In genomic region chr15:98699190-98700105, GRCm38 (mm10) we compare ENCODE assay signal across 7 mouse cellular contexts. TPM values are rescaled to one million over a fixed set of nuclear protein-coding genes. Genes with fewer than 3 reads are reported as not detected.
DNase-seq lines count a peak whose midpoint lies in the region; ATAC-seq and TF ChIP-seq lines count a peak whose summit lies in the region.

No protein-coding gene starts in this region.

- H3K9me3 ChIP-seq in limb, embryonic 10.5 days (replicated peaks), result no peaks in the 10 kb centered on the region
- no peaks in the 10 kb centered on the region for H3K9me3 ChIP-seq in midbrain, embryonic 13.5 days

- ATAC-seq in midbrain, embryonic 13.5 days, result peak; percentile 93

- no peaks in the 10 kb centered on the region for H3K36me3 ChIP-seq in limb, embryonic 10.5 days
- H3K36me3 ChIP-seq in midbrain, embryonic 13.5 days, result no peaks in the 10 kb centered on the region
- no peaks in the 10 kb centered on the region for H3K36me3 ChIP-seq in small intestine, adult 2 months (ENCODE audit: control insufficient read depth, insufficient read depth, low read length)

- peaks cover 12% of the 10 kb centered on the region for H3K4me1 ChIP-seq in limb, embryonic 10.5 days
- H3K4me1 ChIP-seq in midbrain, embryonic 13.5 days (replicated peaks), result peaks cover 13% of the 10 kb centered on the region
- peaks cover 2% of the 10 kb centered on the region; the same call in 1 of the 2 replicates for H3K4me1 ChIP-seq in small intestine, adult 2 months (ENCODE audit: control insufficient read depth, insufficient read depth, insufficient read length, low read length)

- WGBS in limb, embryonic 10.5 days, result 6% methylated on average over 40 of the region's 40 CpGs
- WGBS in midbrain, embryonic 13.5 days, result 5% methylated on average over 40 of the region's 40 CpGs
- 6% methylated on average over 40 of the region's 40 CpGs for WGBS in small intestine, adult 2 months

- H3K27ac ChIP-seq in limb, embryonic 10.5 days, result no peak overlapping the region
- peak overlapping the region; percentile 19 for H3K27ac ChIP-seq in midbrain, embryonic 13.5 days
- no peak overlapping the region for H3K27ac ChIP-seq in small intestine, adult 2 months (ENCODE audit: insufficient read depth, low read depth, low read length)

- TF ChIP-seq POLR2A in small intestine, adult 2 months (IDR thresholded peaks at IDR 0.05; ENCODE audit: low read depth, low read length), result no peak

- H3K27me3 ChIP-seq in limb, embryonic 10.5 days (ENCODE audit: low read depth, poor library complexity, severe bottlenecking), result peaks cover 57% of the 10 kb centered on the region
- peaks cover 41% of the 10 kb centered on the region for H3K27me3 ChIP-seq in midbrain, embryonic 13.5 days
- H3K27me3 ChIP-seq in small intestine, adult 2 months (ENCODE audit: control insufficient read depth, insufficient read depth, low read length), result peaks cover 14% of the 10 kb centered on the region

- DNase-seq in adrenal gland, adult 2 months, result peak; percentile 88
- DNase-seq in embryo, embryonic 9.5 days (ENCODE audit: extremely low spot score), result peak; percentile 89
- peak; percentile 97 for DNase-seq in heart, adult 11 months
- DNase-seq in kidney, adult 18-20 months, result peak; percentile 92
- peak; percentile 96 for DNase-seq in limb, embryonic 10.5 days (ENCODE audit: low spot score)

- H3K4me2 ChIP-seq in midbrain, embryonic 13.5 days (replicated peaks), result peak overlapping the region; percentile 64

- H3K9ac ChIP-seq in midbrain, embryonic 13.5 days (replicated peaks), result peak overlapping the region; percentile 56; the same call in 1 of the 2 replicates

- H3K4me3 ChIP-seq in limb, embryonic 10.5 days, result peak overlapping the region; percentile 43
- peak overlapping the region; percentile 40 for H3K4me3 ChIP-seq in midbrain, embryonic 13.5 days (replicated peaks)
- peak overlapping the region; percentile 31; the same call in 1 of the 2 replicates for H3K4me3 ChIP-seq in small intestine, adult 2 months (ENCODE audit: low read depth, low read length)

- TF ChIP-seq CTCF in small intestine, adult 2 months (IDR thresholded peaks at IDR 0.05; ENCODE audit: extremely low read depth, insufficient read length, insufficient replicate concordance, low read depth, low read length), result peak; percentile 89

RNA-seq across cellular contexts. Expression of gene Ccdc65, which starts 8.6 kb away (rescaled TPM):
- total RNA-seq in adrenal gland, adult 2 months (2021), result under 1 TPM; 0.32 to 0.62 TPM
- 0.11 and 0.23 TPM in 2 replicates for polyA plus RNA-seq in adrenal gland, adult 2 months (2012; rRNA removed)
- polyA plus RNA-seq in limb, embryonic 10.5 days (2016; fragmentation: Nextera tagmentation; extraction: Ambion mirVana), result 0.34 and 0.64 TPM in 2 replicates
- 2.6 and 3.2 TPM in 2 replicates for polyA plus RNA-seq in midbrain, embryonic 13.5 days (2015; fragmentation: Nextera tagmentation; extraction: Ambion mirVana)
- polyA plus RNA-seq in small intestine, adult 2 months (2012; rRNA removed), result 0.09 TPM in 1 of 2 replicates, not detected in the other

RNA-seq across cellular contexts. Expression of gene Rnd1, which starts 22.2 kb away (rescaled TPM):
- total RNA-seq in adrenal gland, adult 2 months (2021), result 1 to 10 TPM; 3.9 to 4.0 TPM
- 1.4 and 3.0 TPM in 2 replicates for polyA plus RNA-seq in adrenal gland, adult 2 months (2012; rRNA removed)
- 0.38 and 0.62 TPM in 2 replicates for polyA plus RNA-seq in limb, embryonic 10.5 days (2016; fragmentation: Nextera tagmentation; extraction: Ambion mirVana)
- polyA plus RNA-seq in midbrain, embryonic 13.5 days (2015; fragmentation: Nextera tagmentation; extraction: Ambion mirVana), result 10.2 and 12.7 TPM in 2 replicates
- polyA plus RNA-seq in small intestine, adult 2 months (2012; rRNA removed), result 1.6 and 2.2 TPM in 2 replicates

RNA-seq across cellular contexts. Expression of gene Fkbp11, which starts 28.6 kb away (rescaled TPM):
- 1 to 10 TPM; 4.9 to 9.3 TPM for total RNA-seq in adrenal gland, adult 2 months (2021)
- 8.4 and 10.0 TPM in 2 replicates for polyA plus RNA-seq in adrenal gland, adult 2 months (2012; rRNA removed)
- 26.8 and 28.9 TPM in 2 replicates for polyA plus RNA-seq in limb, embryonic 10.5 days (2016; fragmentation: Nextera tagmentation; extraction: Ambion mirVana)
- 3.5 and 4.1 TPM in 2 replicates for polyA plus RNA-seq in midbrain, embryonic 13.5 days (2015; fragmentation: Nextera tagmentation; extraction: Ambion mirVana)
- polyA plus RNA-seq in small intestine, adult 2 months (2012; rRNA removed), result 14.7 and 70.5 TPM in 2 replicates

RNA-seq across cellular contexts. Expression of gene Ddx23, which starts 36.8 kb away (rescaled TPM):
- 10 to 100 TPM; 65.5 to 84.6 TPM for total RNA-seq in adrenal gland, adult 2 months (2021)
- 25.6 and 27.7 TPM in 2 replicates for polyA plus RNA-seq in adrenal gland, adult 2 months (2012; rRNA removed)
- polyA plus RNA-seq in limb, embryonic 10.5 days (2016; fragmentation: Nextera tagmentation; extraction: Ambion mirVana), result 21.8 and 25.4 TPM in 2 replicates
- 28.6 and 29.5 TPM in 2 replicates for polyA plus RNA-seq in midbrain, embryonic 13.5 days (2015; fragmentation: Nextera tagmentation; extraction: Ambion mirVana)
- polyA plus RNA-seq in small intestine, adult 2 months (2012; rRNA removed), result 13.6 and 24.3 TPM in 2 replicates
